Mouse (Mus musculus) intestine, embryonic 16.5 days (tissue): ENCODE data around the gene Uprt. TPM values are rescaled to one million over a fixed set of nuclear protein-coding genes. Genes with fewer than 3 reads are reported as not detected.

Experiments
- ATAC-seq: fragments of 200-750 bp; cut with Nextera tagmentation; 2 replicates; pipeline ENCODE4 v1.8.0; 2017; ENCODE audit warnings: moderate TSS enrichment, moderate library complexity
- H3K27ac ChIP-seq: fragments of 300-500 bp; sonication (generic); 2 replicates; pipeline ENCODE4 v1.5.1; 2014; ENCODE audit warnings: mild to moderate bottlenecking, low read length
- H3K27me3 ChIP-seq: fragments of 300-500 bp; sonication (generic); replicated peaks from 2 replicates; pipeline ENCODE4 v1.6.1; 2014; ENCODE audit warnings: low read length, control low read depth, mixed read lengths; ENCODE audit not compliant: control insufficient read depth, insufficient read depth
- H3K36me3 ChIP-seq: fragments of 300-500 bp; sonication (generic); 2 replicates; pipeline ENCODE4 v1.6.1; 2014; ENCODE audit warnings: low read length, control low read depth; ENCODE audit not compliant: control insufficient read depth, insufficient read depth
- H3K4me1 ChIP-seq: fragments of 300-500 bp; sonication (generic); 2 replicates; pipeline ENCODE4 v1.6.1; 2014; ENCODE audit warnings: low read length, control low read depth, mixed read lengths; ENCODE audit not compliant: control insufficient read depth, insufficient read depth
- H3K4me2 ChIP-seq: fragments of 300-500 bp; sonication (generic); 2 replicates; pipeline ENCODE4 v1.6.1; 2014; ENCODE audit warnings: low read depth, low read length, control low read depth
- H3K4me3 ChIP-seq: fragments of 300-500 bp; sonication (generic); 2 replicates; pipeline ENCODE4 v1.5.1; 2014; ENCODE audit warnings: mild to moderate bottlenecking, low read length
- H3K9ac ChIP-seq: fragments of 300-500 bp; sonication (generic); 2 replicates; pipeline ENCODE4 v1.6.1; 2014; ENCODE audit warnings: low read depth, low read length
- H3K9me3 ChIP-seq: fragments of 300-500 bp; sonication (generic); 2 replicates; pipeline ENCODE4 v1.6.1; 2016; ENCODE audit warnings: low read length, control low read depth; ENCODE audit not compliant: control insufficient read depth
- WGBS: fragments of 180-500 bp; shearing (Covaris S2); extraction: QIAGEN DNeasy Blood & Tissue Kit; methylation state at CpG from one replicate; pipeline ENCODE4 v1.1.7; 2014; 5-methylcytosine and 5-hydroxymethylcytosine counted together
- polyA plus RNA-seq: library from polyadenylated mRNA; unstranded; fragments of >200 nt; fragmentation: Nextera tagmentation; extraction: Ambion mirVana; gene quantifications from 2 replicates; pipeline ENCODE4 v1.2.1, GENCODE M21; 2015

The Uprt gene
- polyA plus RNA-seq: 1.2 and 1.6 TPM in 2 replicates

GRCm38 (mm10) chrX:104482572-104483443, at the start of gene Uprt:
Gene Uprt (plus strand): TSS chrX:104482818.
- peak; percentile 98 for ATAC-seq
- 16% methylated on average over 34 of the region's 34 CpGs for WGBS
- Histone ChIP-seq H3K4me3 (peak within 1 kb of the TSS; percentile 63), H3K27ac (peak within 1 kb of the TSS; percentile 77), H3K27me3 (no peaks in the 10 kb centered on the region), H3K36me3 (no peaks in the 10 kb centered on the region), H3K4me1 (no peaks in the 10 kb centered on the region), H3K9ac (peak within 1 kb of the TSS; percentile 61), H3K9me3 (no peaks in the 10 kb centered on the region), H3K4me2 (peak within 1 kb of the TSS; percentile 48)

GRCm38 (mm10) chrX:104433456-104433855, 49.2 kb upstream of the Uprt start:
- no peak for ATAC-seq
- Histone ChIP-seq H3K9ac (no peak overlapping the region), H3K9me3 (no peaks in the 10 kb centered on the region), H3K27ac (no peak overlapping the region), H3K4me1 (no peaks in the 10 kb centered on the region), H3K27me3 (no peaks in the 10 kb centered on the region; the same call in 1 of the 2 replicates), H3K36me3 (no peaks in the 10 kb centered on the region), H3K4me2 (no peak overlapping the region), H3K4me3 (no peak overlapping the region)
- WGBS: 42% methylated on average over 1 of the region's 1 CpGs

GRCm38 (mm10) chrX:104452433-104452832, 30.2 kb upstream of the Uprt start:
- Histone ChIP-seq H3K36me3 (no peaks in the 10 kb centered on the region), H3K9me3 (no peaks in the 10 kb centered on the region), H3K4me2 (no peak overlapping the region), H3K4me1 (no peaks in the 10 kb centered on the region), H3K4me3 (no peak overlapping the region), H3K9ac (no peak overlapping the region), H3K27ac (no peak overlapping the region), H3K27me3 (0 out of 2 replicates have a peak, but pooled peaks cover 3% of the 10 kb centered on the region)
- WGBS: 88% methylated on average over 1 of the region's 1 CpGs
- no peak for ATAC-seq

- no peak for ATAC-seq
- no peak overlapping the region for H3K27ac ChIP-seq
- no peaks in the 10 kb centered on the region; the same call in 1 of the 2 replicates for H3K27me3 ChIP-seq
- H3K4me1 ChIP-seq: no peaks in the 10 kb centered on the region
- 48% methylated on average over 2 of the region's 2 CpGs for WGBS
- H3K9me3 ChIP-seq: no peaks in the 10 kb centered on the region
- H3K4me3 ChIP-seq: no peak overlapping the region
- no peak overlapping the region for H3K9ac ChIP-seq
- no peak overlapping the region for H3K4me2 ChIP-seq
- H3K36me3 ChIP-seq: no peaks in the 10 kb centered on the region
These were observed 20.9 kb upstream of the Uprt start for GRCm38 (mm10) chrX:104461755-104462154.

- Histone ChIP-seq H3K36me3 (no peaks in the 10 kb centered on the region), H3K9me3 (no peaks in the 10 kb centered on the region), H3K4me2 (no peak overlapping the region), H3K9ac (no peak overlapping the region), H3K4me1 (no peaks in the 10 kb centered on the region), H3K27me3 (no peaks in the 10 kb centered on the region; the same call in 1 of the 2 replicates), H3K27ac (no peak overlapping the region), H3K4me3 (no peak overlapping the region)
- WGBS: 48% methylated on average over 6 of the region's 6 CpGs
- no peak; the same call in 1 of the 2 replicates for ATAC-seq
These were observed 18.2 kb upstream of the Uprt start for GRCm38 (mm10) chrX:104464376-104464775.

GRCm38 (mm10) chrX:104478041-104478440, 4.6 kb upstream of the Uprt start:
- Histone ChIP-seq H3K36me3 (no peaks in the 10 kb centered on the region), H3K4me2 (no peak overlapping the region), H3K4me3 (no peak overlapping the region), H3K9ac (no peak overlapping the region), H3K9me3 (no peaks in the 10 kb centered on the region), H3K27ac (no peak overlapping the region), H3K4me1 (no peaks in the 10 kb centered on the region), H3K27me3 (peaks cover 3% of the 10 kb centered on the region; the same call in 1 of the 2 replicates)
- no peak for ATAC-seq
- 9% methylated on average over 2 of the region's 2 CpGs for WGBS

- 25% methylated on average over 6 of the region's 6 CpGs for WGBS
These were observed 808 bp downstream of the Uprt start for GRCm38 (mm10) chrX:104483444-104483808.

GRCm38 (mm10) chrX:104485596-104485995, 3.0 kb downstream of the Uprt start:
- H3K36me3 ChIP-seq: no peaks in the 10 kb centered on the region
- no peak overlapping the region for H3K4me3 ChIP-seq
- no peak overlapping the region for H3K27ac ChIP-seq
- no peak overlapping the region for H3K4me2 ChIP-seq
- H3K4me1 ChIP-seq: 0 out of 2 replicates have a peak, but pooled peaks cover 3% of the 10 kb centered on the region
- no peaks in the 10 kb centered on the region for H3K27me3 ChIP-seq
- WGBS: 75% methylated on average over 2 of the region's 2 CpGs
- ATAC-seq: no peak
- no peaks in the 10 kb centered on the region for H3K9me3 ChIP-seq
- H3K9ac ChIP-seq: no peak overlapping the region

More at GRCm38 (mm10) chrX:104483444-104483808, 808 bp downstream of the Uprt start:
- Histone ChIP-seq H3K9ac (peak overlapping the region; percentile 61), H3K4me3 (peak overlapping the region; percentile 63), H3K4me2 (peak overlapping the region; percentile 48), H3K27me3 (no peaks in the 10 kb centered on the region), H3K4me1 (no peaks in the 10 kb centered on the region), H3K27ac (peak overlapping the region; percentile 77), H3K36me3 (no peaks in the 10 kb centered on the region), H3K9me3 (no peaks in the 10 kb centered on the region)
- ATAC-seq: peak; percentile 86

GRCm38 (mm10) chrX:104488036-104488435, 5.4 kb downstream of the Uprt start:
- Histone ChIP-seq H3K4me2 (no peak overlapping the region), H3K27ac (no peak overlapping the region), H3K36me3 (no peaks in the 10 kb centered on the region), H3K9me3 (no peaks in the 10 kb centered on the region), H3K9ac (no peak overlapping the region), H3K4me3 (no peak overlapping the region), H3K27me3 (no peaks in the 10 kb centered on the region), H3K4me1 (0 out of 2 replicates have a peak, but pooled peaks cover 3% of the 10 kb centered on the region)
- 59% methylated on average over 3 of the region's 3 CpGs for WGBS
- ATAC-seq: peak; percentile 82
